Mouse (Mus musculus) testis, adult 2 months (tissue): ENCODE data around the gene Eif3b. TPM values are rescaled to one million over a fixed set of nuclear protein-coding genes. Genes with fewer than 3 reads are reported as not detected.
A peak's percentile ranks its signal among the peaks of the same experiment; 100 is the strongest.

ENCODE experiments used
- H3K27ac ChIP-seq: fragments of 200-500 bp; 2 replicates; pipeline ENCODE4 v1.5.1; 2012; ENCODE audit warnings: low read depth, low read length; ENCODE audit not compliant: control insufficient read depth, insufficient read depth
- H3K27me3 ChIP-seq: fragments of 200-500 bp; 2 replicates; pipeline ENCODE4 v1.6.1; 2012; ENCODE audit warnings: mild to moderate bottlenecking, low read length, moderate library complexity; ENCODE audit not compliant: control insufficient read depth, insufficient read depth
- H3K36me3 ChIP-seq: fragments of 200-500 bp; 2 replicates; pipeline ENCODE4 v1.6.1; 2012; ENCODE audit warnings: mild to moderate bottlenecking, low read length; ENCODE audit not compliant: control insufficient read depth, insufficient read depth
- H3K4me1 ChIP-seq: fragments of 200-500 bp; 2 replicates; pipeline ENCODE4 v1.6.1; 2012; ENCODE audit warnings: low read length; ENCODE audit not compliant: control insufficient read depth, insufficient read depth
- H3K4me3 ChIP-seq: fragments of 200-500 bp; 2 replicates; pipeline ENCODE4 v1.5.1; 2012; ENCODE audit warnings: low read depth, mild to moderate bottlenecking, low read length, moderate library complexity, mixed read lengths; ENCODE audit not compliant: control insufficient read depth
- CTCF ChIP-seq: fragments of 200-500 bp; IDR thresholded peaks from 2 replicates; pipeline ENCODE4 v1.5.1; 2012; ENCODE audit warnings: low read depth, mild to moderate bottlenecking, inconsistent platforms, low read length, moderate library complexity; ENCODE audit not compliant: control insufficient read depth, insufficient read depth, insufficient replicate concordance
- POLR2A ChIP-seq: fragments of 200-500 bp; IDR thresholded peaks from 2 replicates; pipeline ENCODE4 v1.6.1; 2012; ENCODE audit warnings: low read depth, mild to moderate bottlenecking, inconsistent platforms, low read length, moderate library complexity; ENCODE audit not compliant: control insufficient read depth
- polyA plus RNA-seq: library from polyadenylated mRNA; depleted of rRNA; stranded (reverse); fragments of >200 nt; gene quantifications from 2 replicates; pipeline ENCODE4 v1.2.3, GENCODE M21; 2012; rRNA removed

The Eif3b gene
- 249 and 275 TPM in 2 replicates for polyA plus RNA-seq

DNA sequence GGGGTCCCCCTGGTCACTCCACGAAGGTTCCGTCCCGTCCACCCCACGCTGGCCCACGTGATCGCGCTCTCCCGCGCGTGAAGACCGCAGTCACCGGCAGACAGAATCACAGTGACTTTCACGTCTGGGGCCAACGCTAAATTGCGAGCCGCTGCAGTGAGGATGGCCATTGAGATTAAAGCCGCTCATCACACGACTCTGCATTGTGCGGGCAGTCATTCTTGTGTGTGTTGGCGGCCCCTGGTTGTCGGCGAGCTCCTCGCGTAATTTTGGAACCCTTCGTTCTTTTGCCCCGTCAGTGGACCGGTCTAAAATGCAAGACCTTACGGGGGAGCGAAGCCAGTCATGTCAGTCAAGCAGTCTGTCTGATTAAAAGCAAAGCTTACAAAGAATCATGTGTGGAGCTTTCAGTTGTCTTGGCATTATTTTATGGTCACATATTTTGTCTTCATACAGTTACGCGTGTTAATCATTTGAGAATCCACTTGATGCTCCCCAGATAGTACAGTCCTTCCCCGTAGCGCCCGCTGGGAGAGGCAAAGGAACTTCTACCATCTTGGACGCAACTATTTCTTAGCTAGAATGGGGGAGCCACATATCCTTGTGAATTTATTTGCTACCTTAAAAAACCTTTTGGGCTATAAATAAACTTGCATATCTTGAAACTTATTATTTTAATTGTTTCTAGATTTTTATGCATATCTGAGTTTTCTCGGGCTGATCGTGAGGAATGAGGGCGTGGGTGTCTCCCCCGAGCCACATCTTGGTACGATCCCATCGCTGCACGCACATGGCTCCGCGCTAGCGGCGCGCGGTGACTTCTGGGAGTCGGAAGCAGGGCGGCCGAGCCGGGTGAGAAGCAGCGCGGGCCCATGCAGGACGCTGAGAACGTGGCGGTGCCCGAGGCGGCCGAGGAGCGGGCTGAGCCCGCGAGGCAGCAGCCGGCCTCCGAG, at the start of gene Eif3b:
Gene Eif3b (plus strand): TSS at position 840 of the 953 bp plus-strand sequence.
- peaks cover 1% of the 10 kb centered on the region; the same call in 1 of the 2 replicates for H3K36me3 ChIP-seq
- peak within 1 kb of the TSS; percentile 99 for H3K4me3 ChIP-seq
- H3K27me3 ChIP-seq, result no peaks in the 10 kb centered on the region
- TF ChIP-seq CTCF (no peak), POLR2A (peak; percentile 86)
- H3K4me1 ChIP-seq, result peaks cover 9% of the 10 kb centered on the region
- H3K27ac ChIP-seq, result peak within 1 kb of the TSS; percentile 98

DNA sequence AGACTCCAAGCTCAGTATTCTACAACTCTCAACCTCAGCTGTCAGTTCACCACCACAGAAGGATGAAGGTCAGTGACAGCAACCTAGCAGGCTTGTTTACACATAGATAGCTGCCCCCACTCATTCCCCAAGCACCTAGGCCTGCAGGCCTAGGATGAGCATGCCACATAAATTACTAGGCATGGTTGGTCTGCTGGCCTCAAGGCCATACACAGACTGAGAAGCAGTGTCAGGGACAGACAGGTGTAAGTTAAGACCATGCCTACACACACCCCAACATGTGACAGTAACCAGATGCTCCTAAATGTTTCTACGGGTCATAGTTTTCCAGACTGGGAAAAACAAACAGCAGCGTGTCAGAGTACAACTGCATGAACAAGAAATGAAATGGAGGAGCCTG, 49.7 kb upstream of the Eif3b start:
- no peaks in the 10 kb centered on the region for H3K36me3 ChIP-seq
- H3K27ac ChIP-seq, result no peak overlapping the region
- H3K27me3 ChIP-seq, result no peaks in the 10 kb centered on the region
- peaks cover 12% of the 10 kb centered on the region for H3K4me1 ChIP-seq
- TF ChIP-seq CTCF (no peak), POLR2A (no peak)
- H3K4me3 ChIP-seq, result no peak overlapping the region

GRCm38 (mm10) chr5:140370446-140371254, 48.5 kb upstream of the Eif3b start:
- Histone ChIP-seq H3K27ac (no peak overlapping the region), H3K27me3 (no peaks in the 10 kb centered on the region), H3K36me3 (no peaks in the 10 kb centered on the region), H3K4me1 (peaks cover 12% of the 10 kb centered on the region), H3K4me3 (no peak overlapping the region)
- no peak for TF ChIP-seq POLR2A

DNA sequence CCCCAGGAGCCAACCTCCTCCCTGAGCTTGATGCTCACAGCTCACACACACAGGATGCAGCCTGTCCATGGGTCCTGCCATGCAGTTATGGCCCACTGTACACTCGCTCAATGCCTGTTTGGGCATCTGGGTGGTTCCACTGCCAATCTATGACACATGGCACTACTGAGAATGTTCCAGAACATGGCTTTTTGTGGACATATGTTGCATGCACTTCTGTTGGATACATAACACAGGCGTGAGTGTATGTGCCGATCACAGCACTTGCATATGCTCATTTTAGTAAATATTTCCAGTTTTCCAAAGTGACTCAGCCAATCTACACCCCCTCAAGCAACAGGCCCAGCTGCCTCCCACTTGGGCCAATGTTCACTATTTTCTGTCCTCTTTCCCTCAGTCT, 47.5 kb upstream of the Eif3b start:
- no peak for TF ChIP-seq CTCF
- H3K27me3 ChIP-seq, result no peaks in the 10 kb centered on the region

DNA sequence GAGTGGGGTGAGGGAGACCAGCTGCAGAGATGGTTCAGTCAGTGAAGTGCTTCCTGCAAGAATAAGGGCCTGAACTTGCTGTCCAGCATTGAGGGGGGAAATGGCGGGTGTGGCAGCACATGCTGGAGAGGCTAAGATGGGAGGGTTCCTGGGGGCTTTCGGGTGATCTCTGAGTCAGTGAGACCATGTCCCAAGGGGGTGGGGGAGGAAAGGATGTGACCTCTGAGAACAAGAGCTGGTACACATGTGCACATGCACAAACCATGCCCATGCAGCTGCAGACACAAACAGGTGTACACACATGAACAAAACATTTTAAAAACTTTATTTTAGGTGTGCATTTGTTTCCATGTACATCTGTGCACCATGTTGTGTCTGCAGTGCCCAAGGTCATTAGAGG, 45.4 kb upstream of the Eif3b start:
- no peak overlapping the region for H3K27ac ChIP-seq
- H3K27me3 ChIP-seq, result no peaks in the 10 kb centered on the region
- H3K4me3 ChIP-seq, result no peak overlapping the region
- H3K36me3 ChIP-seq, result no peaks in the 10 kb centered on the region
- TF ChIP-seq CTCF (no peak), POLR2A (no peak)
- H3K4me1 ChIP-seq, result peaks cover 9% of the 10 kb centered on the region

More for the DNA sequence above, 47.5 kb upstream of the Eif3b start:
- Histone ChIP-seq H3K4me3 (no peak overlapping the region), H3K36me3 (no peaks in the 10 kb centered on the region), H3K4me1 (peaks cover 12% of the 10 kb centered on the region), H3K27ac (no peak overlapping the region)

GRCm38 (mm10) chr5:140374226-140374625, 44.9 kb upstream of the Eif3b start:
- no peaks in the 10 kb centered on the region for H3K27me3 ChIP-seq
- no peak for TF ChIP-seq CTCF
- no peak for TF ChIP-seq POLR2A

DNA sequence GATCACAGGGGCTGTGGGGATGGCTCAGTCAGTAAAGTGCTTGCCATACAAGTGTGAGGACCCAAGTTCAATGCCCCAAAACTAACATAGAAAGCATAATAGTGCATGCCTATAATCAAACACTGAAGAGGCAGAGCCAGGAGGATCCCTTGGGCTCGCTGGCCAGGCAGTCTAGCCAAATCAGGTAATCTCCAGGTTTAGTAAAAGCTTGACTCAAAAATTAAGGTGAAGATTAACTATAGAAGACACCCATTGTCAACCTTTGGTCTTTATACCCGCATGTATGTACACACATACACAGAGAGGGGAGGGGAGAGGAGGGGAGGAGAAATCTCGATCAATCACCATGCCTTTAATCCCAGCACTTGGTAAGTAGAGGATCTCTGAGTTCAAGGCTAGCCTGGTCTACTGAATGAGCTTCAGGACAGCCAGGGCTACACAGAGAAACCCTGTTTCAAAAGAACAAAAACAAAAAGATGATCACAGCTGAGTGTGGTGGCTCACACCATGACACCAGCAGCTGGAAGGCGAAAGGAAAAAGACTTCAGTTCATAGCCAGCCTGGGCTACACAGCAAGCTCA, 43.8 kb upstream of the Eif3b start:
- Histone ChIP-seq H3K27me3 (no peaks in the 10 kb centered on the region), H3K27ac (no peak overlapping the region), H3K4me3 (no peak overlapping the region), H3K4me1 (peaks cover 2% of the 10 kb centered on the region), H3K36me3 (no peaks in the 10 kb centered on the region)
- TF ChIP-seq CTCF (no peak), POLR2A (no peak)

More at GRCm38 (mm10) chr5:140374226-140374625, 44.9 kb upstream of the Eif3b start:
- no peaks in the 10 kb centered on the region for H3K36me3 ChIP-seq
- peaks cover 4% of the 10 kb centered on the region for H3K4me1 ChIP-seq
- H3K4me3 ChIP-seq, result no peak overlapping the region
- H3K27ac ChIP-seq, result no peak overlapping the region
